Mouse (Mus musculus) thymus, adult 2 months (tissue): ENCODE results near the gene Nell1. TPM values are rescaled to one million over a fixed set of nuclear protein-coding genes. Genes with fewer than 3 reads are reported as not detected.

Source experiments
- DNase-seq: peaks from one replicate; pipeline ENCODE4 v3.0.0; 2021
- H3K27ac ChIP-seq: fragments of 200-500 bp; 2 replicates; pipeline ENCODE4 v1.5.1; 2012; ENCODE audit warnings: low read length, control low read depth; ENCODE audit not compliant: control insufficient read depth, insufficient read depth
- H3K27me3 ChIP-seq: fragments of 200-500 bp; 2 replicates; pipeline ENCODE4 v1.6.1; 2012; ENCODE audit warnings: mild to moderate bottlenecking, low read length, moderate library complexity, mixed read lengths; ENCODE audit not compliant: control insufficient read depth, insufficient read depth
- H3K36me3 ChIP-seq: fragments of 200-500 bp; 2 replicates; pipeline ENCODE4 v1.6.1; 2012; ENCODE audit warnings: mild to moderate bottlenecking, low read length, moderate library complexity; ENCODE audit not compliant: control insufficient read depth, insufficient read depth
- H3K4me1 ChIP-seq: fragments of 200-500 bp; replicated peaks from 2 replicates; pipeline ENCODE4 v1.6.1; 2012; ENCODE audit warnings: low read length; ENCODE audit not compliant: control insufficient read depth, insufficient read depth
- H3K4me3 ChIP-seq: fragments of 200-500 bp; 2 replicates; pipeline ENCODE4 v1.5.1; 2012; ENCODE audit warnings: mild to moderate bottlenecking, low read length, control low read depth, moderate library complexity; ENCODE audit not compliant: control insufficient read depth, insufficient read depth
- CTCF ChIP-seq: fragments of 200-500 bp; IDR thresholded peaks from 2 replicates; pipeline ENCODE4 v1.5.1; 2012; ENCODE audit warnings: mild to moderate bottlenecking, control low read depth, low read length, moderate library complexity, borderline replicate concordance; ENCODE audit not compliant: control insufficient read depth, poor library complexity, insufficient read depth; ENCODE audit errors: extremely low read depth
- POLR2A ChIP-seq: fragments of 200-500 bp; IDR thresholded peaks from 2 replicates; pipeline ENCODE4 v1.6.1; 2012; ENCODE audit warnings: mild to moderate bottlenecking, low read length, control low read depth, moderate library complexity; ENCODE audit not compliant: control insufficient read depth, poor library complexity, insufficient read depth; ENCODE audit errors: extremely low read depth
- WGBS: fragments of 180-500 bp; shearing (Covaris S2); methylation state at CpG from one replicate; pipeline ENCODE4 v1.1.7; 2018; 5-methylcytosine and 5-hydroxymethylcytosine counted together
- polyA plus RNA-seq: library from polyadenylated mRNA; depleted of rRNA; stranded (reverse); fragments of >200 nt; gene quantifications from 2 replicates; pipeline ENCODE4 v1.2.3, GENCODE M21; 2012

Gene Nell1
- polyA plus RNA-seq, 1 experiment = 0.07 TPM

- no peak overlapping the region for H3K4me3 ChIP-seq
- 53% methylated on average over 2 of the region's 2 CpGs for whole genome bisulfite sequencing
- DNase-seq = no peak
- no peaks in the 10 kb centered on the region for H3K36me3 ChIP-seq
- TF ChIP-seq POLR2A = no peak
- TF ChIP-seq CTCF = no peak
- H3K27ac ChIP-seq = no peak overlapping the region
- no peaks in the 10 kb centered on the region for H3K27me3 ChIP-seq
- no peaks in the 10 kb centered on the region for H3K4me1 ChIP-seq
These were observed 376.9 kb downstream of the Nell1 start for GRCm38 (mm10) chr7:50351564-50351963.

GRCm38 (mm10) chr7:50357213-50357612, 382.5 kb downstream of the Nell1 start:
- 24% methylated on average over 2 of the region's 2 CpGs for WGBS
- Histone ChIP-seq H3K36me3 (no peaks in the 10 kb centered on the region), H3K4me1 (no peaks in the 10 kb centered on the region), H3K27ac (no peak overlapping the region), H3K27me3 (no peaks in the 10 kb centered on the region), H3K4me3 (no peak overlapping the region)
- TF ChIP-seq CTCF = no peak
- no peak for TF ChIP-seq POLR2A
- DNase-seq = no peak

GRCm38 (mm10) chr7:50362039-50362438, 387.4 kb downstream of the Nell1 start:
- WGBS = 80% methylated on average over 2 of the region's 2 CpGs
- no peak for TF ChIP-seq CTCF
- TF ChIP-seq POLR2A = no peak
- H3K36me3 ChIP-seq = no peaks in the 10 kb centered on the region
- no peaks in the 10 kb centered on the region for H3K27me3 ChIP-seq
- DNase-seq = no peak
- H3K4me3 ChIP-seq = no peak overlapping the region
- no peak overlapping the region for H3K27ac ChIP-seq
- no peaks in the 10 kb centered on the region for H3K4me1 ChIP-seq

GRCm38 (mm10) chr7:50374876-50375275, 400.2 kb downstream of the Nell1 start:
- Histone ChIP-seq H3K4me1 (no peaks in the 10 kb centered on the region), H3K27ac (no peak overlapping the region), H3K36me3 (no peaks in the 10 kb centered on the region), H3K27me3 (no peaks in the 10 kb centered on the region), H3K4me3 (no peak overlapping the region)
- no peak for DNase-seq
- WGBS = 85% methylated on average over 4 of the region's 4 CpGs
- TF ChIP-seq CTCF (no peak), POLR2A (no peak)

- Histone ChIP-seq H3K36me3 (no peaks in the 10 kb centered on the region), H3K4me3 (no peak overlapping the region), H3K27ac (no peak overlapping the region), H3K27me3 (no peaks in the 10 kb centered on the region), H3K4me1 (no peaks in the 10 kb centered on the region)
- DNase-seq = no peak
- 74% methylated on average over 2 of the region's 2 CpGs for WGBS
- TF ChIP-seq POLR2A (no peak), CTCF (no peak)
These were observed 435.8 kb downstream of the Nell1 start for GRCm38 (mm10) chr7:50410421-50410820.

- no peak overlapping the region for H3K27ac ChIP-seq
- no peaks in the 10 kb centered on the region for H3K27me3 ChIP-seq
- H3K4me1 ChIP-seq = no peaks in the 10 kb centered on the region
- 91% methylated on average over 2 of the region's 2 CpGs for WGBS
- H3K4me3 ChIP-seq = no peak overlapping the region
- no peaks in the 10 kb centered on the region for H3K36me3 ChIP-seq
- DNase-seq = no peak
- TF ChIP-seq CTCF (no peak), POLR2A (no peak)
These were observed 445.3 kb downstream of the Nell1 start for GRCm38 (mm10) chr7:50419976-50420375.

- no peak for TF ChIP-seq POLR2A
- no peak for TF ChIP-seq CTCF
- no peaks in the 10 kb centered on the region for H3K36me3 ChIP-seq
- H3K4me3 ChIP-seq = no peak overlapping the region
- H3K27ac ChIP-seq = no peak overlapping the region
- H3K4me1 ChIP-seq = no peaks in the 10 kb centered on the region
- no peaks in the 10 kb centered on the region for H3K27me3 ChIP-seq
- WGBS = 89% methylated on average over 1 of the region's 1 CpGs
- no peak for DNase-seq
These were observed 447.9 kb downstream of the Nell1 start for GRCm38 (mm10) chr7:50422422-50423195.
